Mouse (Mus musculus) gastrocnemius, postnatal 4 days (tissue): ENCODE data around the gene Mr1. TPM values are rescaled to one million over a fixed set of nuclear protein-coding genes. Genes with fewer than 3 reads are reported as not detected.

Source experiments
- total RNA-seq, 2 experiments: library from RNA; stranded (reverse); gene quantifications; 2 replicates each; pipeline ENCODE4 v1.2.3; 2021

Mr1 gene
- total RNA-seq, 2 experiments from 2014 or later = 9.6 to 9.9 TPM

Other genes with a start within 250 kb of the Mr1 start
- 10 to 100 TPM; 10.4 to 12.5 TPM for gene Ier5, start 47.2 kb downstream of the Mr1 start, total RNA-seq
- gene Stx6, start 11.9 kb upstream of the Mr1 start, total RNA-seq = 10 to 100 TPM; 36.6 to 39.1 TPM
- gene BC034090, start 97.6 kb upstream of the Mr1 start, total RNA-seq = 10 to 100 TPM; 18.4 to 23.4 TPM